Mouse (Mus musculus): ENCODE results near the gene Txlna.

Gene Txlna

GRCm38 (mm10) chr4:129640638-129641467, at the start of gene Txlna:
Gene Txlna, minus strand, starts transcription at chr4:129641065.
- DNase-seq (ENCODE audit: low read depth, low spot score), result peak; percentile 94

DNA sequence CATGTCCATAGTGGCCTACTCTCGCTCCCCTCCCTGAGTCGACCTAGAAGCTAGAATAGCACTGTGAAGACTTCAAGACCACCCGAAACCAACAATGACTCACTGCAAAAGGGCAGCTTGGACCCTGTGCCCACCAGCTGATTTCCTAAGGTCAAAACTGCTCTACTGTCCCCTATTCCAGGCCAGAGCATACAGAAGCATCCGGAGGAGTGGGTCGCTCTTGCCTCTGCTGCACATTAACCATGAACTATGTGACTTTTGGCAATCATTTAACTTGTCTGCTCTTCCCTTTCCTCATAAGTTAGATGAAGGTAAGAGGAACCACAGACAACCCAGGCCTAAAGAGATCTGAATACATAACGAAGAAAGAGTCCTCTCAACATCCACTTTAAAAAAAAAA, 43.7 kb upstream of the Txlna start:
- DNase-seq (ENCODE audit: low read depth, low spot score), result no peak

DNA sequence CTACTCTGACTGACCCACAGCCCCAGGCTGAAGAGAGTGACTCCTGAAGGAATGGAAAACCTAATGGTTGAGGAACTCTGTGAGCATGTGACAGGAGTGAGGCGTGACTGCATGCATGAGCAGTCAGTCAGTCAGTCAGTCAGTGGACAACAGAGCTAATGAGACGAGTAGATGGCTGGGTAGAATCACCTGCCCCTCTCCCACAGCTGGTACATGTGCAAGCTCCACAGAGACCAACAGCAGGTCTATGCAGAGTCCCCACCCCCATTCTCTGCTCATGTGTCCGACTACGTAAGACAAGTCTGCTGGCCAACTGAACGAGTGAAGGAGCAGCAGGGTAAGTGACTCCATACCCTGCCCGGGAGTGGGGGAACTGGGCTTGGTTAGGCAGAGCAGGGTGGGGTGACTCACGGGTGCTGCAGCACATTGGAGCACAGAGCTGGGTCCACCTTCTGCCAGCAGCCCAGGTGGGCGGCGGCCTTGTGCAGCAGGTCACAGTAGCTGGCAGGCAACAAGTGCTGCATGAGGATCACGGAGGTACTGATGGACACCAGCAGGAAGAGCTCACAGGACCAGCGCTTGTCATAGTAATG, 43.1 kb upstream of the Txlna start:
- DNase-seq (ENCODE audit: low read depth, low spot score), result no peak

- DNase-seq (ENCODE audit: low read depth, low spot score), result no peak
These were observed 41.0 kb upstream of the Txlna start for GRCm38 (mm10) chr4:129681837-129682236.

GRCm38 (mm10) chr4:129672878-129673449, 32.1 kb upstream of the Txlna start:
- DNase-seq (ENCODE audit: low read depth, low spot score), result no peak

- peak; percentile 82 for DNase-seq (ENCODE audit: low read depth, low spot score)
These were observed 31.4 kb upstream of the Txlna start, which contains the start of gene Kpna6 for GRCm38 (mm10) chr4:129672083-129672877. Gene Kpna6, minus strand, starts transcription at chr4:129672767.

- peak; percentile 11 for DNase-seq (ENCODE audit: low read depth, low spot score)
These were observed 30.7 kb upstream of the Txlna start for GRCm38 (mm10) chr4:129671491-129672082.

DNA sequence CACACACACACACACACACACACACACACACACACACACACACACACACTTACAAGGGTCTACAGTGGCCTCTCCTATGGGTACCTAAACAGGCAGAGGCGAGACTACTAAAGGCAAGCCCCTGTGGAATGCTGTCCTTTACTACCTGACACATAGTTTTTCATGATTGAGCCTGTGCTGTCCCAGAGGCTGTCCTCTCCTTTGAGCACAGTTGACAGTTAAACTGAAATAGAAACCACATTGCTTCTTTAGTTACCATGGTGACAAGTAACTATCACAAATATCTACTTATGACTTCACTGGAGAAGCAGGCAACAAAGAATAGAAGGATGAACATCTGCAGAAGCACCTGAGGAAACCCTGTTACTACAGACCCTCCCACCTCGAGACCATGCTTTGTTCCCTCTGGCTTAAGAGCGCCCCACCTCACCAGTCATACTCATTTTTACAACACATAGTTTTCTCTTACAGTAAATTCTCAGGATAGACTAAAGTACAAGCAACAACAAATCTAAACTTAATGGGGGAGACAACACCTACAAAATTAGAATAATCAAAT, 21.5 kb upstream of the Txlna start:
- no peak for DNase-seq (ENCODE audit: low read depth, low spot score)

DNA sequence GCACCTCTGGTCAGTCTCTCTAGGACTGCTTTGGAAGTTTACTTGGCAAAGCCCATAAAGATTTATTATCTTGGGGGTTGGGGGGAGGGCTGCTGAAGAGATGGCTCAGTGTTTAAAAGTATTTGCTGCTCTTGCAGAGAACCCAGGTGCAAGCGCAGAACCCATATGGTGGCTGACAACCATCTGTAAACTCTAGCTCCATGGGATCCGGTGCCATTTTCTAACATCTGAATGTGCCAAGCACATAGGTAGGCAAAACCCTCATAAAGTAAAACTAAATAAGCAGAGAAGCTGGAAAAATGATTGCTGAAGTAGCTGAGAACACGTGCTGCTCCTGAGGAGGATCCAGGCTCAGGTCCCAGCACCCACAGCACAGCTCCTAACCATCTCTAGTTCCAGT, 20.7 kb upstream of the Txlna start:
- DNase-seq (ENCODE audit: low read depth, low spot score), result no peak

DNA sequence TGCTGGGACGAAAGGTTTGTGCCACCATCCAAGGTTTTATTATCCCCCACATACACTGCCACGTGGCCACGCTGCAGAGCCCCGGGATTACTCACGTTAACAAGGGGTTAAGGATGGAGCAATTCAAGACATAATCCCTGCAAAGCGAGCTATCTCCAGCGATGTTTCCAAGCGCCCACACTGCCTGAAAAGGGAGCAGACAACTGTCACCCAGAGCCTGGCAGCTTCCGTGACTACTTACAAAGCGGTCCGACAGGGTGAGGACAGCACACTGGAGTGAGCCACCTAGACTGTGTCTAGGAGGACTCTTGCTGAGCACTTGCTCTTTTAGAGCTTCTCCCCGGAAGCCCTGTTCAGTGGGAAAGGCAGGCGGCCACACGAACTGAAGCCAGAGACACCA, 13.9 kb upstream of the Txlna start:
- DNase-seq (ENCODE audit: low read depth, low spot score), result no peak

- no peak for DNase-seq (ENCODE audit: low read depth, low spot score)
These were observed 9.5 kb upstream of the Txlna start for GRCm38 (mm10) chr4:129650359-129650758.

DNA sequence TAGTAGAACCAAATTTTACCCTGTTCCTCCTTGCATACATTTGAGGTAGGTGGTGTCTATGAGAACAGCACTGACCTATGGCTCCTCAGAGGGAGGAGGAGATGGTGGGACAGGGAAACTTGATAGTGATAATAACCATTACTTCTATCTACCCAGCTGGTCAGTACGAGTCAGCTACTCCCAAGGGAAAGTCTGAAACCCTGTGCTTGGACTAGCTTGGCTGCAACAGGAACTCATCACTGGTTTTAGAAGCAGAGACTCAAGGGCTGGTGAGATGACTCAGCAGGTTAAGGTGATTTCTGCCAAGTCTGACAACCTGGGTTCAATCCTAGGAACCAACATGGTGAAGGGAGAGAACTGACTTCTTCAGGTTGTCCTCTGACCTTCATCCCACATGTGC, 7.8 kb upstream of the Txlna start:
- DNase-seq (ENCODE audit: low read depth, low spot score), result no peak

DNA sequence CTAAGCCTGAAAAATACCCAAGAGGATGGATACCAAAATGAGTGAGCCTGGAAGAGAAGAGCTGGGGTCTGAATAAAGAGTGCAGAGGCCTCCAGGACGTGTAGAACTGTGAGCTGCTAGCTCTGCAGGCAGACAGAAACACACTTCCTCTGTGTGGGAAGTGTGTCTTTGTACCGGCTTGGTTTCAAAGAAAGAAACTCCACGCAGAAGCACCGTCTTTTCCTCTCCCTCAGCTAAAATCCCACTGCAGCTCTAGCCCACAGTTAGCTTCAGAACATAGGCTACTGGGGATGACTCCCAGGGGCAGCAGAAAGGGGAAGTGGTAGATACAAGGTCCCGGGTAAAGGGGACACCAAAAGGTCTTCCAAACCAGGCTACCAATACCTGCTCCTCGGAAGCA, 4.3 kb upstream of the Txlna start:
- DNase-seq (ENCODE audit: low read depth, low spot score), result no peak

GRCm38 (mm10) chr4:129641756-129642155, 891 bp upstream of the Txlna start:
- DNase-seq (ENCODE audit: low read depth, low spot score), result no peak

- no peak for DNase-seq (ENCODE audit: low read depth, low spot score)
These were observed 696 bp downstream of the Txlna start for GRCm38 (mm10) chr4:129640101-129640637.

DNA sequence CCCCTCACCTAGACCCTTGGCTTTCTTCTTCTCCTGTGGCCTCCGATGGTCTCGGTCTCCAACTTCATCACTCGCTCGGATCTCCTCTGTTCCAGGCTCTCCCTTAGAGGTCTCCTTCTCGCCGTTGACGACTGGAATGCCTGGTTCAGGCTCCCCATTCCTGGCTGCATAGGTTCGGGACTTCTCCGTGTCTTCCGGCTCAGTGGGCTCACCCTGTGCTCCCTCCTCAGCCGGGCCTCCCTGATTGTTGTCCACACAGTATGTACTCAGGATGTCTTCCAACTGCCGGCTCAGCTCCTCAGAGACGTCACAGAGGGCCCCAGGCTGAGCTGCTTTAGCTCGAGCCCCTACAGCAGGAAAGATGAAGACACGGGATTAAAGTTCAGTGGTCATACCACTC, 1.6 kb downstream of the Txlna start:
- no peak for DNase-seq (ENCODE audit: low read depth, low spot score)

DNA sequence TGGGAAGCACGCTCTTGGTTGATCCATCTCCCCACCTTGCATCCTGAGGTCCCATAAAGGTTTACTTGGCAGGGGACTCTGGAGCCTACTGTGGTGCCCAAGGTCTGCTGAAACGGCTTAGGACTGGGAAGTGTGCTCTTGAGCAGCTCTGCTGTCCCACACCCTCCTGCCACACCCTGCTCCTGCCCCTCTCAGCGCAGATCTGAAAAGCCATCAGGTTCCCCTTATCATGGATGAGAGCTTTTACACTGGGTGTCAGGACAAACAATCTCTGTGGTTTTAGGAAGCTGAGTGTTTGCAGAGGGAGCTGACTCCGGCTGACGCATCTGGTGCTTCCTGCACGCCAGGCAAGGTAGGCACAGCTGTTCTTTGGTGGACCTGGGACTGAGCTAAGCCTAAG, 7.0 kb downstream of the Txlna start:
- DNase-seq (ENCODE audit: low read depth, low spot score), result no peak

DNA sequence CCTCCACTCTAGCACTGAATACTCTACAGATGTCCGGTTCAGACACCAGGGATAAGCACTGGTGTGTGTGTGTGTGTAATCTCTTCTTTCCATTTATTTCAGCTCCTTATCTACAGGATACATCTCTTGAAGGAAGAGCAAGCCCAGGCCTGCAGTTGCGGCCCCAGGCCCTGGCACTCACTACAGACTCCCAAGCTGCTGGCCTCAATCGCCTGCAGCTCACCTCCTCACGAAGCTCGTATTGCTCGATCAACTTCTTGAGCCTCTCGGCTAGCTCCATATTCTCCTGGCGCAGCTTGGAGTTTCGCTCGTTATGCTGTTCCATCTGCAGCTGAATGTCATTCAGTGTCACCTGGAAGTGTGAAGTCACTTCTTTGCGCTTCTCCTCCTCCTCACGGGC, 9.0 kb downstream of the Txlna start:
- DNase-seq (ENCODE audit: low read depth, low spot score), result no peak

DNA sequence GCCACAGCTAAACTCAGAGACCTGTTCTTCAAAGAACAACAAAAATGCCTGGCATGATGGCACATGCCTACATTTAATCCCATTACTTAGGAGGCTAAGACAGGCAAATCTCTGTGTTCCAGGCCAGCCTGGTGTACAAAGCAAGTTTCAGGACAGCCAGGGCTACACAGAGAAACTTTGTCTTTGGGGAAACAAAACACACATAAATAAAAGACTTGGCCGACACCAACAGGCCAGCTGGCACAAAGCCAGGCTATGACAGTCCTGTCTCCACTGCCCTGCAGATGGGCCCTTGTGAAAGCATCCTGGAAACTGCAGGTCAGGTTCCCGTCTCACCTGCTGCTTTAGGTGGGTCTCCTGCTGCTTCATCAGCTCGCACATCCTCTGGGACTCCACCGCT, 9.9 kb downstream of the Txlna start:
- no peak for DNase-seq (ENCODE audit: low read depth, low spot score)

- no peak for DNase-seq (ENCODE audit: low read depth, low spot score)
These were observed 14.8 kb downstream of the Txlna start for GRCm38 (mm10) chr4:129626035-129626434.

DNA sequence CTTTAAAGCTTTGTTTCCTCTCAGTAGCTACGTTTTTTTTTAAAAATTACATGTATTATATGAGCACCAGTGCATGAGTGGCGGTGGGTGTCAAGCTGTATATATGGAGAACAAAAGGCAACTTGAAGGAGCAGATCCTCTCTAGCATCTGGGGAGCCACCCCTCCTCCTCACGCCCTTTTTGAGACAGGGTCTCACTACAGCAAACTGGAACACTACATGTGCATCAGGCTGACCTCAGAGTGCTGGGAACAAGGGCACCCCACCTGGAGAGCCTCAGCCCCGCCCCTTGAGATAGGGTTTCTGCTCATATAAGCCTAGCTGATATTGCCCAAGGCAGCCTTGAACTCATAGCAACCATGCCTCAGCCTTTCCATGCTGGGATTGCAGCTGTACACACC, 15.4 kb downstream of the Txlna start:
- DNase-seq (ENCODE audit: low read depth, low spot score), result no peak
